Comparison of ENCODE assay signal across 8 mouse cellular contexts in genomic region chr11:54437310-54437822, GRCm38 (mm10). TPM values are rescaled to one million over a fixed set of nuclear protein-coding genes. Genes with fewer than 3 reads are reported as not detected.
DNase-seq lines count a peak whose midpoint lies in the region; ATAC-seq and TF ChIP-seq lines count a peak whose summit lies in the region.

No protein-coding gene starts in this region.

- no peak for ATAC-seq in lung, embryonic 14.5 days (ENCODE audit: insufficient read depth)
- no peak for ATAC-seq in embryonic facial prominence, embryonic 13.5 days (ENCODE audit: insufficient number of reproducible peaks, insufficient read depth, low FRiP score, low TSS enrichment, low read depth)
- ATAC-seq in neural tube, embryonic 12.5 days (ENCODE audit: low FRiP score, low read depth) = no peak
- no peak for ATAC-seq in cerebellum, adult (ENCODE audit: insufficient number of reproducible peaks, low FRiP score, low TSS enrichment)

- no peak for TF ChIP-seq CTCF in lung, embryonic 14.5 days (IDR thresholded peaks at IDR 0.05; ENCODE audit: low read depth)

- 42% methylated on average over 8 of the region's 8 CpGs for WGBS in lung, embryonic 14.5 days
- whole genome bisulfite sequencing in embryonic facial prominence, embryonic 13.5 days = 48% methylated on average over 8 of the region's 8 CpGs
- WGBS in limb, embryonic 10.5 days = 70% methylated on average over 8 of the region's 8 CpGs
- WGBS in neural tube, embryonic 12.5 days = 69% methylated on average over 8 of the region's 8 CpGs

- H3K9me3 ChIP-seq in lung, embryonic 14.5 days (ENCODE audit: low read depth, low read length) = no peaks in the 10 kb centered on the region
- H3K9me3 ChIP-seq in embryonic facial prominence, embryonic 13.5 days = no peaks in the 10 kb centered on the region
- H3K9me3 ChIP-seq in limb, embryonic 10.5 days (replicated peaks) = no peaks in the 10 kb centered on the region
- no peaks in the 10 kb centered on the region for H3K9me3 ChIP-seq in neural tube, embryonic 12.5 days

- H3K4me2 ChIP-seq in lung, embryonic 14.5 days = peak overlapping the region; percentile 54
- H3K4me2 ChIP-seq in embryonic facial prominence, embryonic 13.5 days = peak overlapping the region; percentile 71
- H3K4me2 ChIP-seq in neural tube, embryonic 12.5 days (replicated peaks) = peak overlapping the region; percentile 71

- peak overlapping the region; percentile 92 for H3K4me3 ChIP-seq in lung, embryonic 14.5 days (ENCODE audit: low read depth, low read length)
- peak overlapping the region; percentile 91 for H3K4me3 ChIP-seq in embryonic facial prominence, embryonic 13.5 days
- H3K4me3 ChIP-seq in limb, embryonic 10.5 days = peak overlapping the region; percentile 92
- H3K4me3 ChIP-seq in neural tube, embryonic 12.5 days = peak overlapping the region; percentile 94

- H3K4me1 ChIP-seq in lung, embryonic 14.5 days (ENCODE audit: insufficient read depth) = peaks cover 8% of the 10 kb centered on the region; the same call in 1 of the 2 replicates
- H3K4me1 ChIP-seq in embryonic facial prominence, embryonic 13.5 days = peaks cover 11% of the 10 kb centered on the region; the same call in 1 of the 2 replicates
- H3K4me1 ChIP-seq in limb, embryonic 10.5 days = peaks cover 11% of the 10 kb centered on the region
- H3K4me1 ChIP-seq in neural tube, embryonic 12.5 days = peaks cover 18% of the 10 kb centered on the region

- H3K27me3 ChIP-seq in lung, embryonic 14.5 days (ENCODE audit: insufficient read depth, low read length) = no peaks in the 10 kb centered on the region
- H3K27me3 ChIP-seq in embryonic facial prominence, embryonic 13.5 days = no peaks in the 10 kb centered on the region
- H3K27me3 ChIP-seq in limb, embryonic 10.5 days (ENCODE audit: low read depth, poor library complexity, severe bottlenecking) = no peaks in the 10 kb centered on the region
- no peaks in the 10 kb centered on the region for H3K27me3 ChIP-seq in neural tube, embryonic 12.5 days (replicated peaks)

- no peaks in the 10 kb centered on the region for H3K36me3 ChIP-seq in lung, embryonic 14.5 days (ENCODE audit: insufficient read depth)
- H3K36me3 ChIP-seq in embryonic facial prominence, embryonic 13.5 days = no peaks in the 10 kb centered on the region
- no peaks in the 10 kb centered on the region for H3K36me3 ChIP-seq in limb, embryonic 10.5 days
- H3K36me3 ChIP-seq in neural tube, embryonic 12.5 days = no peaks in the 10 kb centered on the region

- H3K9ac ChIP-seq in lung, embryonic 14.5 days = peak overlapping the region; percentile 94
- peak overlapping the region; percentile 92 for H3K9ac ChIP-seq in embryonic facial prominence, embryonic 13.5 days
- H3K9ac ChIP-seq in neural tube, embryonic 12.5 days = 0 out of 2 replicates have a peak overlapping the region, but pooled peaks have one; percentile 45

- peak; percentile 33 for DNase-seq in lung, embryonic 14.5 days
- no peak for DNase-seq in lung, postnatal 14 days
- DNase-seq in limb, embryonic 10.5 days (ENCODE audit: low spot score) = no peak
- no peak for DNase-seq in Muller cell, postnatal 12 days (ENCODE audit: inconsistent ontology term)
- no peak for DNase-seq in frontal cortex, postnatal 14 days (ENCODE audit: low spot score in 2 of 2)

- peak overlapping the region; percentile 55 for H3K27ac ChIP-seq in lung, embryonic 14.5 days (ENCODE audit: low read depth)
- peak overlapping the region; percentile 48 for H3K27ac ChIP-seq in embryonic facial prominence, embryonic 13.5 days
- H3K27ac ChIP-seq in limb, embryonic 10.5 days = peak overlapping the region; percentile 96
- no peak overlapping the region for H3K27ac ChIP-seq in neural tube, embryonic 12.5 days

RNA-seq across cellular contexts. Expression of gene Fnip1, which starts 0.6 kb away (rescaled TPM):
- polyA plus RNA-seq in lung, embryonic 14.5 days (2014; fragmentation: Nextera tagmentation; extraction: Ambion mirVana) = 11.1 and 12.4 TPM in 2 replicates
- 11.4 and 13.2 TPM in 2 replicates for polyA plus RNA-seq in embryonic facial prominence, embryonic 13.5 days (2015; fragmentation: Nextera tagmentation; extraction: Ambion mirVana)
- polyA plus RNA-seq in limb, embryonic 10.5 days (2016; fragmentation: Nextera tagmentation; extraction: Ambion mirVana) = 7.6 and 9.9 TPM in 2 replicates
- 11.0 and 11.6 TPM in 2 replicates for polyA plus RNA-seq in neural tube, embryonic 12.5 days (2016; fragmentation: Nextera tagmentation; extraction: Ambion mirVana)
